Mouse (Mus musculus) erythroblast, embryonic 14.5 days (primary cell): ENCODE data around the gene Magi1. TPM values are rescaled to one million over a fixed set of nuclear protein-coding genes. Genes with fewer than 3 reads are reported as not detected.
"Not testable (repeated sequence)": the region's sequence is repeated elsewhere in the genome, so short reads cannot be mapped to it uniquely, and the experiment has no call there.

ENCODE experiments used
- H3K27me3 ChIP-seq: 2 replicates; pipeline ENCODE4 v1.6.1; 2012; ENCODE audit warnings: inconsistent platforms; ENCODE audit not compliant: control insufficient read depth
- H3K36me3 ChIP-seq: 2 replicates; pipeline ENCODE4 v1.6.1; 2012; ENCODE audit warnings: mild to moderate bottlenecking, inconsistent platforms; ENCODE audit not compliant: control insufficient read depth
- H3K4me1 ChIP-seq: 2 replicates; pipeline ENCODE4 v1.6.1; 2012; ENCODE audit warnings: inconsistent platforms; ENCODE audit not compliant: control insufficient read depth
- H3K4me3 ChIP-seq: replicated peaks from 2 replicates; pipeline ENCODE3; 2012; ENCODE audit warnings: moderate library complexity, mild to moderate bottlenecking, inconsistent platforms
- H3K9me3 ChIP-seq: 2 replicates; pipeline ENCODE4 v1.6.1; 2012; ENCODE audit warnings: low read length, inconsistent platforms, mixed read lengths; ENCODE audit not compliant: control insufficient read depth
- GATA1 ChIP-seq: IDR thresholded peaks from 2 replicates; pipeline ENCODE4 v1.6.1; 2012; ENCODE audit warnings: low read length, inconsistent platforms, mixed read lengths
- TAL1 ChIP-seq: IDR thresholded peaks from 3 replicates; pipeline ENCODE4 v1.6.1; 2012; ENCODE audit warnings: low read length, inconsistent platforms, mixed read lengths
- polyA plus RNA-seq: library from polyadenylated mRNA; stranded (reverse); fragments of >175 nt; gene quantifications from 2 replicates; pipeline ENCODE4 v1.2.3, GENCODE M21; 2012

Gene Magi1
- polyA plus RNA-seq, 1 experiment = 0.16 TPM

GRCm38 (mm10) chr6:94020566-94020965, 263.2 kb downstream of the Magi1 start:
- 0 out of 2 replicates have a peak, but pooled peaks cover 3% of the 10 kb centered on the region for H3K4me1 ChIP-seq
- no peaks in the 10 kb centered on the region for H3K9me3 ChIP-seq
- H3K4me3 ChIP-seq = no peak overlapping the region
- no peaks in the 10 kb centered on the region for H3K27me3 ChIP-seq
- no peaks in the 10 kb centered on the region for H3K36me3 ChIP-seq
- TF ChIP-seq GATA1 (no peak), TAL1 (no peak)

GRCm38 (mm10) chr6:94019935-94020334, 263.8 kb downstream of the Magi1 start:
- no peaks in the 10 kb centered on the region for H3K36me3 ChIP-seq
- no peaks in the 10 kb centered on the region for H3K27me3 ChIP-seq
- no peak overlapping the region for H3K4me3 ChIP-seq
- TF ChIP-seq GATA1 (no peak), TAL1 (no peak)
- 0 out of 2 replicates have a peak, but pooled peaks cover 3% of the 10 kb centered on the region for H3K4me1 ChIP-seq
- no peaks in the 10 kb centered on the region for H3K9me3 ChIP-seq

- Histone ChIP-seq H3K9me3 (no peaks in the 10 kb centered on the region), H3K4me3 (no peak overlapping the region), H3K27me3 (no peaks in the 10 kb centered on the region), H3K36me3 (no peaks in the 10 kb centered on the region), H3K4me1 (no peaks in the 10 kb centered on the region)
- TF ChIP-seq TAL1 = no peak
- TF ChIP-seq GATA1 = no peak
These were observed 270.0 kb downstream of the Magi1 start for GRCm38 (mm10) chr6:94013761-94014160.

GRCm38 (mm10) chr6:94011947-94012346, 271.8 kb downstream of the Magi1 start:
- Histone ChIP-seq H3K4me1 (no peaks in the 10 kb centered on the region), H3K27me3 (no peaks in the 10 kb centered on the region), H3K4me3 (no peak overlapping the region), H3K36me3 (no peaks in the 10 kb centered on the region), H3K9me3 (no peaks in the 10 kb centered on the region)
- TF ChIP-seq TAL1 (no peak), GATA1 (no peak)

- H3K4me3 ChIP-seq = no peak overlapping the region
- no peaks in the 10 kb centered on the region for H3K4me1 ChIP-seq
- H3K9me3 ChIP-seq = no peaks in the 10 kb centered on the region
- H3K27me3 ChIP-seq = no peaks in the 10 kb centered on the region
- H3K36me3 ChIP-seq = no peaks in the 10 kb centered on the region
- no peak for TF ChIP-seq GATA1
- TF ChIP-seq TAL1 = no peak
These were observed 272.2 kb downstream of the Magi1 start for GRCm38 (mm10) chr6:94011521-94011920.

GRCm38 (mm10) chr6:94008577-94008976, 275.1 kb downstream of the Magi1 start:
- no peaks in the 10 kb centered on the region for H3K9me3 ChIP-seq
- no peak for TF ChIP-seq GATA1
- TF ChIP-seq TAL1 = no peak
- H3K4me3 ChIP-seq = no peak overlapping the region
- H3K4me1 ChIP-seq = no peaks in the 10 kb centered on the region
- H3K27me3 ChIP-seq = no peaks in the 10 kb centered on the region
- H3K36me3 ChIP-seq = no peaks in the 10 kb centered on the region

- H3K9me3 ChIP-seq, H3K4me1 ChIP-seq, H3K4me3 ChIP-seq, H3K36me3 ChIP-seq, H3K27me3 ChIP-seq: not testable (repeated sequence)
These were observed 280.1 kb downstream of the Magi1 start for GRCm38 (mm10) chr6:94003586-94003985.

- Histone ChIP-seq H3K36me3 (no peaks in the 10 kb centered on the region), H3K27me3 (no peaks in the 10 kb centered on the region), H3K4me3 (no peak overlapping the region), H3K4me1 (no peaks in the 10 kb centered on the region), H3K9me3 (no peaks in the 10 kb centered on the region)
- no peak for TF ChIP-seq TAL1
- TF ChIP-seq GATA1 = no peak
These were observed 286.8 kb downstream of the Magi1 start for GRCm38 (mm10) chr6:93996841-93997485.

- H3K27me3 ChIP-seq = no peaks in the 10 kb centered on the region
- no peak overlapping the region for H3K4me3 ChIP-seq
- H3K36me3 ChIP-seq = no peaks in the 10 kb centered on the region
- no peaks in the 10 kb centered on the region for H3K9me3 ChIP-seq
- TF ChIP-seq GATA1 = no peak
- no peak for TF ChIP-seq TAL1
- H3K4me1 ChIP-seq = no peaks in the 10 kb centered on the region
These were observed 296.2 kb downstream of the Magi1 start for GRCm38 (mm10) chr6:93987561-93987960.

- Histone ChIP-seq H3K9me3 (no peaks in the 10 kb centered on the region), H3K36me3 (no peaks in the 10 kb centered on the region), H3K4me1 (no peaks in the 10 kb centered on the region), H3K27me3 (no peaks in the 10 kb centered on the region), H3K4me3 (no peak overlapping the region)
- no peak for TF ChIP-seq TAL1
- TF ChIP-seq GATA1 = no peak
These were observed 298.6 kb downstream of the Magi1 start for GRCm38 (mm10) chr6:93985111-93985510.

GRCm38 (mm10) chr6:93983551-93983950, 300.2 kb downstream of the Magi1 start:
- no peaks in the 10 kb centered on the region for H3K9me3 ChIP-seq
- no peaks in the 10 kb centered on the region for H3K27me3 ChIP-seq
- TF ChIP-seq GATA1 (no peak), TAL1 (no peak)
- H3K4me1 ChIP-seq = no peaks in the 10 kb centered on the region
- H3K4me3 ChIP-seq = no peak overlapping the region
- H3K36me3 ChIP-seq = no peaks in the 10 kb centered on the region
